34 mouse cellular contexts compared by ENCODE assay signal in genomic region chr9:74877709-74878108, GRCm38 (mm10). TPM values are rescaled to one million over a fixed set of nuclear protein-coding genes. Genes with fewer than 3 reads are reported as not detected.
"Had no signal": no experiment of that assay in that cellular context is flagged by ENCODE, and none has a peak within 500 bp of the region (broad histone marks: within the 10 kb centered on the region; RNA-seq: fewer than 3 reads in every experiment).

No protein-coding gene starts in this region.

- DNase-seq: cerebellum, adult 2 months; cerebellum, adult 8-10 months; cerebellum, adult 9-10 months; cerebellum, adult 9-11 months; cerebellum, postnatal 10 days; cerebellum, postnatal 14 days; cerebellum, postnatal 25 days; cerebellum, postnatal 36 days; embryo, embryonic 11 days; forebrain, postnatal 0 days; gastrocnemius, adult 2 months; gastrocnemius, postnatal 10 days; gastrocnemius, postnatal 14 days; gastrocnemius, postnatal 25 days; gastrocnemius, postnatal 36 days; heart, adult 11 months; heart, adult 18-20 months had no signal

- H3K4me3 ChIP-seq: embryonic facial prominence, embryonic 10.5 days; embryonic facial prominence, embryonic 12.5 days; embryonic facial prominence, embryonic 13.5 days; embryonic facial prominence, embryonic 15.5 days; erythroblast, embryonic 14.5 days; forebrain, embryonic 10.5 days; forebrain, embryonic 12.5 days; forebrain, embryonic 13.5 days; forebrain, embryonic 15.5 days; gastrocnemius, adult 2 months had no signal

- H3K36me3 ChIP-seq: embryonic facial prominence, embryonic 10.5 days; embryonic facial prominence, embryonic 12.5 days; embryonic facial prominence, embryonic 13.5 days; embryonic facial prominence, embryonic 15.5 days; forebrain, embryonic 10.5 days; forebrain, embryonic 12.5 days; forebrain, embryonic 15.5 days had no signal

- H3K4me1 ChIP-seq: embryonic facial prominence, embryonic 10.5 days; embryonic facial prominence, embryonic 12.5 days; embryonic facial prominence, embryonic 13.5 days; embryonic facial prominence, embryonic 15.5 days; forebrain, embryonic 12.5 days; forebrain, embryonic 13.5 days; forebrain, embryonic 15.5 days had no signal

- H3K4me2 ChIP-seq: embryonic facial prominence, embryonic 12.5 days; embryonic facial prominence, embryonic 13.5 days; embryonic facial prominence, embryonic 15.5 days; forebrain, embryonic 12.5 days; forebrain, embryonic 13.5 days; forebrain, embryonic 15.5 days had no signal

- ATAC-seq: forebrain, embryonic 13.5 days; forebrain, embryonic 14.5 days; forebrain, embryonic 15.5 days; forebrain, embryonic 16.5 days; forebrain, postnatal 0 days had no signal

- H3K9me3 ChIP-seq: embryonic facial prominence, embryonic 10.5 days; embryonic facial prominence, embryonic 12.5 days; embryonic facial prominence, embryonic 13.5 days; embryonic facial prominence, embryonic 15.5 days; forebrain, embryonic 10.5 days; forebrain, embryonic 12.5 days; forebrain, embryonic 13.5 days; forebrain, embryonic 15.5 days had no signal

- H3K9ac ChIP-seq: embryonic facial prominence, embryonic 12.5 days; embryonic facial prominence, embryonic 13.5 days; embryonic facial prominence, embryonic 15.5 days; forebrain, embryonic 12.5 days; forebrain, embryonic 13.5 days; forebrain, embryonic 15.5 days; forebrain, postnatal 0 days had no signal

- H3K27ac ChIP-seq: embryonic facial prominence, embryonic 10.5 days; embryonic facial prominence, embryonic 12.5 days; embryonic facial prominence, embryonic 13.5 days; embryonic facial prominence, embryonic 15.5 days; forebrain, embryonic 10.5 days; forebrain, embryonic 12.5 days; forebrain, embryonic 13.5 days; forebrain, embryonic 15.5 days; gastrocnemius, adult 2 months had no signal

RNA-seq across cellular contexts. Expression of gene Onecut1, which starts 16.0 kb away (rescaled TPM):
- total RNA-seq: common myeloid progenitor, adult 5-6 weeks; gastrocnemius, adult 18-20 months; gastrocnemius, adult 2 months; gastrocnemius, adult 8-10 months; gastrocnemius, postnatal 10 days; gastrocnemius, postnatal 14 days; gastrocnemius, postnatal 25 days; gastrocnemius, postnatal 36 days; gastrocnemius, postnatal 4 days; granulocyte monocyte progenitor cell, adult 5-6 weeks; heart, adult 18-20 months had no signal
- polyA plus RNA-seq: embryonic facial prominence, embryonic 13.5 days; erythroblast, embryonic 14.5 days; gonadal fat pad, adult 2 months had no signal
